Mouse (Mus musculus): Measurements from ENCODE around the gene Sypl. TPM values are rescaled to one million over a fixed set of nuclear protein-coding genes. Genes with fewer than 3 reads are reported as not detected.

The Sypl gene
- polyA plus RNA-seq, 1 experiment from 2014 or later: 39.5 TPM

DNA sequence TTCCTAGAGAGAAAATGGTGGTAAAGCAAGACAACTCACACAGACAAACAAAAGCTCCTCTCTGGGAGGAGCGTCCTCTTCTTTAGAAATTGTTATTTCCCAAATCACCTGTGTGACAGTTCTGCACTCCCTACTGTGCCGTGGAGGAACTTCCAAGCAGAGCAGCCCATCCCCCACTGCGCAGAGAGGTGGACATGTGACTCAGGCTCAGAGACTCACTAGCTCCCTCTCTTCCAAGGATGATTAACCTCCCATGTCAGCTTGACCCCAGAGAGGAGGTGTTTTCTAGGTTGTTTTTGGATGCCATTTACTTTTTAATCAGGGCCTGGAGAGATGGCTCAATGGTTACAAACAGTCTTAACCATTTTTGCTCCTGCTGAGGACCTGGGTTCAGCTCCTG lies 29.4 kb upstream of the Sypl start:
- H3K4me3 ChIP-seq: no peak overlapping the region
- H3K4me1 ChIP-seq (replicated peaks): peaks cover 12% of the 10 kb centered on the region
- no peaks in the 10 kb centered on the region for H3K27me3 ChIP-seq
- H3K27ac ChIP-seq (replicated peaks): no peak overlapping the region
- ATAC-seq (ENCODE audit: low FRiP score, low read depth): no peak
- H3K9me3 ChIP-seq: no peaks in the 10 kb centered on the region
- no peak overlapping the region for H3K4me2 ChIP-seq
- 30% methylated on average over 3 of the region's 3 CpGs for WGBS
- H3K9ac ChIP-seq: no peak overlapping the region
- no peaks in the 10 kb centered on the region for H3K36me3 ChIP-seq

DNA sequence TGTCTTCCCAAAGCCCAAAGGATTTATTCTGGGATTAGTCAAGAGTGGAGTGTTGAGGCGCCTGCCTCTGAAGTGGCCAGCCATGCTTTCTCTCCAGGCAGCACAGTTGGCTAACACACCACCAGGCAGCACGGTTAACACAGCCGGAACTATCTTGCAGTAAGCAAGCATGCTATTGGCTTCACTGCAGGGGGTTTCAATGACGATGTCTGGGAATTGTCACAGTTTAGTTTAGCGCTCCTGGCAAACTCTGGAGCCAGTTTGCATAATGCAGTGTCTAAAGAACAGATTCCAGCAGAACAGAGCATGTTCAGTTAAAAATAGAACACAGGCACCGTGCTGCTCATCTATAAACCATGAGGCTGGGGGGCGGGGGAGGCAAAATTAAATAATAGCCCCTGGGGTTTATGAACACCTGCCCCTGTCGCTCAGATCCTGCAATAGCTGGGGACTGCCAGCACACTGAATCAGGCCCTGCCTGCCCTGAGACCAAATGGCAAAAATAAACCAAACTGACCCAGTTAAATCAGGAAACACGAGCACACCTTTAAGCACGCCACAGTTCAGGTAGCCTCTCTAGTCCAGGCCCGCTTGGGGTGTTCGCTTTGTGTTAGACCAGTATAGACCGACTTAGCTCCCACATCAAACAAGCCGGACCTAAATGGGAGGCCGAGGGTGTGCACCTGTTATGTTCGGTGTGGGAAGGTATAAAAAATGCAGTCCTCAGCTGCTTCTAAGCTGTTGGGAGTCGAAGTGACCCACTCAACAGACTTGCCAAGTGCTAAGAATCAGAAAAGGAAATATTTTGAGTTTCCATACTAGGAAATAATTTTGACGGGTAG lies 27.1 kb upstream of the Sypl start:
- Histone ChIP-seq H3K4me2 (peak overlapping the region; percentile 22; the same call in 1 of the 2 replicates), H3K36me3 (no peaks in the 10 kb centered on the region), H3K27me3 (no peaks in the 10 kb centered on the region), H3K4me3 (no peak overlapping the region), H3K4me1 (replicated peaks) (peaks cover 12% of the 10 kb centered on the region), H3K27ac (replicated peaks) (peak overlapping the region; percentile 43; the same call in 1 of the 2 replicates), H3K9me3 (no peaks in the 10 kb centered on the region), H3K9ac (no peak overlapping the region)
- WGBS: 48% methylated on average over 18 of the region's 18 CpGs
- ATAC-seq (ENCODE audit: low FRiP score, low read depth): peak; percentile 77

DNA sequence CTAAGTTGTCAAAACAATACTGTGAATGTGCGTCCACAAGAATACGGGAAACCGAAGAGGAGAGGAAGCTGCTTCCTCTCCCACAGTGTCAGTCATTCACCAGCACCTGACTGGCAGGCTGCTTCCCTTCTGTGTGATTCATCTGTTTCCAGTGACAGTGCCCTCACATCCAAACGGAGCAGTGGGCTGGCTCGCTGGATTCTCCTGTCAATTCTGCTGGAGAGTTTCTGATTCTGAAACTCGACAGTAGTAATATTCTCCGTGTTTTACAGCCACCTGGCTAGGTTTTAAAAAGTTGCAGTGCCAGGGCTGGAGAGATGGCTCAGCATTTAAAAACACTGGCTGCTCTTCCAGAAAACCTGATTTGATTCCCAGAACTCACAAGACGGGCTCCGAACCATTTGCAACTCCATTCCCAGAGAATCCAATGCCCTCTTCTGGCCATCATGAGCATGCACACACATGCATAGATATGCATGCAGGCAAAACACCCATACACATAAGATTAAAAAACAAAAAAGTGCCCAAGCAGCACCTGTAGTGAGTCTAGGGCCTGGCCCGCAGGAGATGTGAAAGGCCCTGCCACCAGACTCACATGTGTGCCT lies 26.4 kb upstream of the Sypl start:
- no peak overlapping the region for H3K9ac ChIP-seq
- 75% methylated on average over 10 of the region's 10 CpGs for WGBS
- no peaks in the 10 kb centered on the region for H3K36me3 ChIP-seq
- no peaks in the 10 kb centered on the region for H3K27me3 ChIP-seq
- no peak overlapping the region for H3K4me3 ChIP-seq
- H3K4me1 ChIP-seq (replicated peaks): peaks cover 12% of the 10 kb centered on the region
- H3K4me2 ChIP-seq: no peak overlapping the region
- H3K27ac ChIP-seq (replicated peaks): no peak overlapping the region
- H3K9me3 ChIP-seq: no peaks in the 10 kb centered on the region
- no peak for ATAC-seq (ENCODE audit: low FRiP score, low read depth)

DNA sequence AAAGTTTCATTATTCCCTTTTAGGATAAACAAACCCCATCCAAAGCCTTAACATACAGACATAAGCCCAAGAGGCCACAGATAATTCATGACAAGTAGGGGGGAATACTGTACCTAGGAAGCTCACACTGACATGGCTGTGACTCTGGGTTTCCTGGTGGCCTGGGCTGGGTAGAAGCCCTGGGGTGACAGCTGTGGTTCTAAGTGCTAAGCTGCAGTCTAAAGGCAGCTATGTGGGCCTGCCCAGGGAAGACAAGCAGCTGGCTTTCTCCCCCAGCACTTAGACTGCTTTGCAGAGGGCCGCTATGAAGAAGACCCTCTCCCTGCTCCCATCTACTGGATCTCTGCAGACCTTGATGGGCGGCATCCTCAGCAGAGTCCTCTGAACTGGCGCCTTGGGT lies 25.5 kb upstream of the Sypl start:
- H3K27ac ChIP-seq (replicated peaks): no peak overlapping the region
- no peaks in the 10 kb centered on the region for H3K36me3 ChIP-seq
- no peak overlapping the region for H3K4me2 ChIP-seq
- no peak overlapping the region for H3K9ac ChIP-seq
- no peak for ATAC-seq (ENCODE audit: low FRiP score, low read depth)
- H3K4me1 ChIP-seq (replicated peaks): peaks cover 12% of the 10 kb centered on the region
- H3K27me3 ChIP-seq: no peaks in the 10 kb centered on the region
- no peak overlapping the region for H3K4me3 ChIP-seq
- 49% methylated on average over 3 of the region's 3 CpGs for whole genome bisulfite sequencing
- no peaks in the 10 kb centered on the region for H3K9me3 ChIP-seq

DNA sequence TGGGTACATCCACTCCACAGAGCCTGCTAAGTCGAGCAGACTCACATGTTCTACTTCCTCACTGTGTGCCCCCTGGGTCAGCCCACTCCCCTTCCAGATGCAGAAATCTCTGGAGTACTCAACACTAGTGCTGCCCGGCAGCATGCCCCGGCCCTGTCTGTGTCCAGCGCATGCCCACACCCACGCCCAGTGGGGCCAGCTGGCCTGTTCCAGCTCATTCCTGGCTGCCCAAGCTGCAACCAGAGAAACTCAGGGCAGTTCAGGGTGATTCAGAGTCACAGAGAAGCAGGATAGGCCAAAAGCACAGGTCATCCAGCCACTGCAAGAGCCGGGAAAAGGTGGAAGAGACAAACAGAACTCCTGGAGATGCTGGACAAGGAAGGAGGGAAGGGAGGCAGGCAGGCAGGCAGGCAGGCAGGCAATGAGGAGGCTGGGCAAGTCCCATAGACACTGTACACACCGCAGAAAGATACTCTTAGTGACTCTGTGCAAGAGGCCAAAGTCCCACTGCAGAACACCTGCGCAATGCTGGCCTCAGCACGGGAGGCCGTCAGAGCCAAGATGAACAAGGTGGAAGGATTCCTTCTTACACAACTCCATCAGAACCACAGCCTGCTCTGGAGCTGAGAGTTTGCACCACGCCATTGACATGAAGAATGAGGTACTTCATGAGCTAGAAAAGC lies 23.7 kb upstream of the Sypl start:
- H3K4me1 ChIP-seq (replicated peaks): peaks cover 12% of the 10 kb centered on the region
- H3K9me3 ChIP-seq: no peaks in the 10 kb centered on the region
- no peak overlapping the region for H3K9ac ChIP-seq
- no peaks in the 10 kb centered on the region for H3K36me3 ChIP-seq
- H3K4me2 ChIP-seq: no peak overlapping the region
- H3K27ac ChIP-seq (replicated peaks): no peak overlapping the region
- no peaks in the 10 kb centered on the region for H3K27me3 ChIP-seq
- ATAC-seq (ENCODE audit: low FRiP score, low read depth): no peak
- 90% methylated on average over 11 of the region's 11 CpGs for WGBS
- no peak overlapping the region for H3K4me3 ChIP-seq

DNA sequence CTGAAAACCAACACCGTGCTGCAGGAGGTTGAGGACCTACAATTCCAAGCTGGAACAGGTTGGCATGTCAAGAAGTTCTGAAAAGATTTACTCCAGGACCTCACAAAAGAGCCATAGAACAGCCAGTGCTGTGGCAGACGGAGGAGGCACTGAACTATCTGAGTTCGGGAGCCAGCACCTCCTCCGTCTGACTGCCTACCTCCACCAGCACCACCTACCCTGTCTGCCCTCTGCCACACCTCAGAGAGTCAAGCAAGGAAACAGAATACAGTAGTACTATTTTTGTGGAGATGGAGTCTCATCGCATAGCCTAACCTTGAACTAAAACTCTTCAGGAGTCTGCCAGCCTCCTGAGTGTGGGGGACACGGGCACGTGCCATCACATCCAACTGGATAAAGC lies 23.1 kb upstream of the Sypl start:
- no peaks in the 10 kb centered on the region for H3K36me3 ChIP-seq
- 86% methylated on average over 7 of the region's 7 CpGs for WGBS
- peaks cover 12% of the 10 kb centered on the region for H3K4me1 ChIP-seq (replicated peaks)
- no peaks in the 10 kb centered on the region for H3K9me3 ChIP-seq
- H3K4me3 ChIP-seq: no peak overlapping the region
- no peak overlapping the region for H3K4me2 ChIP-seq
- ATAC-seq (ENCODE audit: low FRiP score, low read depth): no peak
- no peak overlapping the region for H3K27ac ChIP-seq (replicated peaks)
- H3K9ac ChIP-seq: no peak overlapping the region
- no peaks in the 10 kb centered on the region for H3K27me3 ChIP-seq

DNA sequence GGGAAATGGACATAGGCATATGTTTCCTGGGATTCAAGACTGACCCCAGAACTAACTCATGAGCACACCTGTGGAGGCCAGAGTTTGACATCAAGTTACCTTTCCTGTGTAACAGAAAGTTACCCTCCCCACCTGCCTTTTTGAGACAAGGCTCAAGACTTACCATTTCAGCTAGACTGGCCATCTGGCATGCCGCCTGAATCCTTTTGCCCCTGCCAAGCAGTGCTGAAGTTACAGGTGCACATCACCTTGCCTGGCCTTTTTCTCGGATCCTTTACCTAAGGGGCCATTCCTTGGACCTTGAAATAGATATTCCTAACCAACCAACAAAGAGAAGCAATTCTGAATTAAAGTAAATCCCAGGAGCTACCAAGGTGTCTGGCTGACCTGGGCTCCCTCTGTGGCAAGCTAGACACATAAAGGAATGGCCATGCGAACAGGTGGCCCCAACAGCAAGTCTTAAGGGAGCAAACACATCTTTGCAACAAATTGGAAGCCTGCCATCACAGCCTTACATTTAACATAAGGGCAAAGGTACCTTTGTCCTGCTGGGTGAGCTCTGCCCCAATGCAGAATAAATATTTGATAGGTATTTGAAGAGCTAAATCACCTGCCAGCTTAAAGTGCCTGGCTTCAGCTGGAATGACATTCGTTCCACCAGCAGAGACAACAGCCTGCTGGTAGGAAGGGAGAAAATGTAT lies 17.3 kb upstream of the Sypl start:
- ATAC-seq (ENCODE audit: low FRiP score, low read depth): no peak
- H3K27me3 ChIP-seq: no peaks in the 10 kb centered on the region
- no peak overlapping the region for H3K4me2 ChIP-seq
- no peak overlapping the region for H3K27ac ChIP-seq (replicated peaks)
- 81% methylated on average over 4 of the region's 4 CpGs for WGBS
- H3K9ac ChIP-seq: no peak overlapping the region
- H3K4me1 ChIP-seq (replicated peaks): no peaks in the 10 kb centered on the region
- no peaks in the 10 kb centered on the region for H3K36me3 ChIP-seq
- H3K9me3 ChIP-seq: no peaks in the 10 kb centered on the region
- no peak overlapping the region for H3K4me3 ChIP-seq

DNA sequence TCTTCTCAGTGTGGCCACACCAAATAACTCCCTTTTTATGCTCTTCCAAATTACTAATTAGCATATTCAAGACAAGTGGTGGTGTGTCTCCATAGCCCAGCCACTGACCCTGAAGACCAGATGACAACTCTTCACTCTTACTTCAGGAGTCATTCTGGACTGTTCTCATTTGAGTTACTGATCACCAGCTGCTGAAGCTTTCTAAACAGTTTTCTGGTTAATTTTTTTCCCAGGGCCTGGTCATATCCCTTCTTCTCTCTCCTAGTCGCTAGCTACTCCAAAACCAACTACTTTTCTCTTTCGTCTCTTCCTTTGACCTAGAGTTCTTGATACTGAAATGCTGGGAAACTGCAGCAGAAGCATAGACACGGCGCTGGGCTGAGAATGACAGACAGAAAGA lies 12.6 kb upstream of the Sypl start:
- H3K4me1 ChIP-seq (replicated peaks): 0 out of 2 replicates have a peak, but pooled peaks cover 3% of the 10 kb centered on the region
- H3K36me3 ChIP-seq: no peaks in the 10 kb centered on the region
- 83% methylated on average over 4 of the region's 4 CpGs for WGBS
- no peak overlapping the region for H3K4me3 ChIP-seq
- H3K4me2 ChIP-seq: no peak overlapping the region
- no peaks in the 10 kb centered on the region for H3K9me3 ChIP-seq
- no peak for ATAC-seq (ENCODE audit: low FRiP score, low read depth)
- no peak overlapping the region for H3K27ac ChIP-seq (replicated peaks)
- H3K9ac ChIP-seq: no peak overlapping the region
- no peaks in the 10 kb centered on the region for H3K27me3 ChIP-seq

DNA sequence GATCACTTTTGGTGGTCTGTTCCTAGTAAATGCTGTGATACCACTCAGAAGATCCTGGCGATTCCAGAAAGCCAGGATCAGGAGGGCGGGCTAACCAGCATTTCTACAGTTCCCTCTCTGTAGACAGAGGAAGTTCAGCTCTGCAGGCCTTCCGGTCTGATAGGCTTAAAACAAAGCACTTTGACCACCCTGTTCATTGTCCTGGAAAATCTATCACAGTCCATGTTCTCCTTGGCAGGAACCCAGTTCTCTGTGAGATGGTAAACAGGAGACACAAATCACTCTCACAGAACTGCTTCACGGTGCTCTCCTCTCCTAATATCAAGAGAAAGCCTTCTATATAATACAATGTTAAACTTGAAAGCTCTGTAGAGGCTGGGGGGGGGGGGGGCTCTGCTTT lies 10.3 kb upstream of the Sypl start:
- H3K4me2 ChIP-seq: no peak overlapping the region
- WGBS: 52% methylated on average over 4 of the region's 4 CpGs
- no peaks in the 10 kb centered on the region for H3K9me3 ChIP-seq
- no peak overlapping the region for H3K27ac ChIP-seq (replicated peaks)
- no peak overlapping the region for H3K4me3 ChIP-seq
- no peak overlapping the region for H3K9ac ChIP-seq
- H3K4me1 ChIP-seq (replicated peaks): 0 out of 2 replicates have a peak, but pooled peaks cover 3% of the 10 kb centered on the region
- no peaks in the 10 kb centered on the region for H3K27me3 ChIP-seq
- no peak for ATAC-seq (ENCODE audit: low FRiP score, low read depth)
- no peaks in the 10 kb centered on the region for H3K36me3 ChIP-seq

DNA sequence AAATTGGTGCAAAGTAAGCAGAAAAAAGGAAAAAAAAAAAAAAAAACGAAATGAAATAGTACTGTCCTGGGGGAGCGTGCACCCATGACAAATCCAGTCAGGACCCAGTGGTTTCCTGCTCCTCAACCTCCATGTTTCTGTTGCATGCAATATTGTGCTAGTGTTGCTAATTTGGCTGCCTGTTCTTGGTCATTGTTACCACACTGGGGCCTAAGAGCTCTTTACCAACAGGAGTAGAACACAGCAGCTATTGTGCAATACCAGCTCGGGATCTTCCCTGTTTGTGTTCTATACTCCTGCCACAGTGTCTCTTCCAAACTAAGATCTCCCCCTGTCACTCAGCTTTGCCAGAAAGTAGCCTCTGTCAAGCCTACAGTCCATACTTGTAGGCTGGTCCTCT lies 9.7 kb upstream of the Sypl start:
- no peak for ATAC-seq (ENCODE audit: low FRiP score, low read depth)
- Histone ChIP-seq H3K4me1 (replicated peaks) (0 out of 2 replicates have a peak, but pooled peaks cover 3% of the 10 kb centered on the region), H3K9ac (no peak overlapping the region), H3K4me3 (no peak overlapping the region), H3K4me2 (no peak overlapping the region), H3K36me3 (no peaks in the 10 kb centered on the region), H3K27ac (replicated peaks) (no peak overlapping the region), H3K27me3 (no peaks in the 10 kb centered on the region), H3K9me3 (no peaks in the 10 kb centered on the region)
- 63% methylated on average over 3 of the region's 3 CpGs for WGBS

DNA sequence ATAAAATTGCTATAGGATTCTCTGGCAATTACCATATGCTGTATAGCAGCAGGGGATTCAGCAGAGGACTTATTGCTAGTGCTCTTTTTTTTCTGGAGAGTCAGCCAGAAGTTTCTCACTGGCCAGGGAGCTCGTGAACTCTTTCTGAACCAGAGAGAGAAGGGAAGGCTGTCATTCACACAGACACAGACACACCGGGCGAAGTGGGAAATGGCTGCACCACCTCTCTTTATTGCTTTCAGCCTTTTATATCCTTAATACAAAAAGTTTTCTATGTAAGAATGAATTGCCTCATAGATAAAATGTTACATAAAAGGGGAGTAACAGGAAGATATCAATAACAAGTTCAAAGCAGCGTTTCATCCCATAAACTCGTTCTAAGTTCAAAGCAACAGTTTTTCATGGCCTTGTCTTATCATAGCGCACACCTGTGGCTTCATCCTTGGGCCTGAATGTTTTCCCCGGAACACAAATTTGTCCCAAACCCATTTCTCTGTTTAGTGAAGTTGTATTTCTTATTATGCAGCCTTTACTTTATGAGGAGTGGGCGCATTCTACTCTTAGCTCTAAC lies 8.7 kb upstream of the Sypl start:
- Histone ChIP-seq H3K27ac (replicated peaks) (no peak overlapping the region), H3K27me3 (no peaks in the 10 kb centered on the region), H3K4me2 (no peak overlapping the region), H3K4me1 (replicated peaks) (0 out of 2 replicates have a peak, but pooled peaks cover 3% of the 10 kb centered on the region), H3K9ac (no peak overlapping the region), H3K4me3 (no peak overlapping the region), H3K9me3 (no peaks in the 10 kb centered on the region), H3K36me3 (no peaks in the 10 kb centered on the region)
- WGBS: 71% methylated on average over 8 of the region's 8 CpGs
- ATAC-seq (ENCODE audit: low FRiP score, low read depth): no peak

Measured in hindbrain, embryonic 15.5 days (tissue).